Mouse (Mus musculus): ENCODE measurements around the gene Rnf149. TPM values are rescaled to one million over a fixed set of nuclear protein-coding genes. Genes with fewer than 3 reads are reported as not detected.

Gene Rnf149
- polyA plus RNA-seq (2014; fragmentation: Nextera tagmentation; extraction: Ambion mirVana): 30.3 and 33.9 TPM in 2 replicates

- under 1% methylated on average over 47 of the region's 49 CpGs for WGBS
Observed at GRCm38 (mm10) chr1:39577253-39577705, at the start of gene Rnf149. Rnf149 (minus strand) TSS chr1:39577405.

GRCm38 (mm10) chr1:39625491-39625890, 48.3 kb upstream of the Rnf149 start:
- H3K4me3 ChIP-seq (ENCODE audit: low read depth, low read length): no peak overlapping the region
- ATAC-seq (ENCODE audit: low read depth): no peak
- 59% methylated on average over 3 of the region's 3 CpGs for WGBS
- H3K9me3 ChIP-seq (ENCODE audit: control insufficient read depth, low read length): no peaks in the 10 kb centered on the region
- no peak overlapping the region for H3K9ac ChIP-seq (replicated peaks; ENCODE audit: low read depth, low read length)
- no peak overlapping the region for H3K27ac ChIP-seq (ENCODE audit: low read depth, low read length)
- no peaks in the 10 kb centered on the region for H3K27me3 ChIP-seq (ENCODE audit: control insufficient read depth, insufficient read depth, low read length)
- no peaks in the 10 kb centered on the region for H3K4me1 ChIP-seq (ENCODE audit: control insufficient read depth, insufficient read depth, low read length)
- H3K4me2 ChIP-seq (ENCODE audit: low read depth, low read length): no peak overlapping the region
- H3K36me3 ChIP-seq (ENCODE audit: control insufficient read depth, insufficient read depth, low read length): no peaks in the 10 kb centered on the region

More at GRCm38 (mm10) chr1:39577253-39577705, at the start of gene Rnf149:
- no peaks in the 10 kb centered on the region for H3K36me3 ChIP-seq (ENCODE audit: control insufficient read depth, insufficient read depth, low read length)
- H3K9me3 ChIP-seq (ENCODE audit: control insufficient read depth, low read length): no peaks in the 10 kb centered on the region
- no peaks in the 10 kb centered on the region for H3K27me3 ChIP-seq (ENCODE audit: control insufficient read depth, insufficient read depth, low read length)
- H3K4me2 ChIP-seq (ENCODE audit: low read depth, low read length): peak within 1 kb of the TSS; percentile 58
- peak within 1 kb of the TSS; percentile 91 for H3K9ac ChIP-seq (replicated peaks; ENCODE audit: low read depth, low read length)
- H3K4me1 ChIP-seq (ENCODE audit: control insufficient read depth, insufficient read depth, low read length): peaks cover 15% of the 10 kb centered on the region; the same call in 1 of the 2 replicates
- peak within 1 kb of the TSS; percentile 91 for H3K4me3 ChIP-seq (ENCODE audit: low read depth, low read length)
- ATAC-seq (ENCODE audit: low read depth): peak; percentile 95
- H3K27ac ChIP-seq (ENCODE audit: low read depth, low read length): peak within 1 kb of the TSS; percentile 96

- Histone ChIP-seq H3K4me3 (ENCODE audit: low read depth, low read length) (no peak overlapping the region), H3K9ac (replicated peaks; ENCODE audit: low read depth, low read length) (no peak overlapping the region), H3K27me3 (ENCODE audit: control insufficient read depth, insufficient read depth, low read length) (no peaks in the 10 kb centered on the region), H3K4me2 (ENCODE audit: low read depth, low read length) (no peak overlapping the region), H3K36me3 (ENCODE audit: control insufficient read depth, insufficient read depth, low read length) (no peaks in the 10 kb centered on the region), H3K27ac (ENCODE audit: low read depth, low read length) (no peak overlapping the region), H3K9me3 (ENCODE audit: control insufficient read depth, low read length) (no peaks in the 10 kb centered on the region), H3K4me1 (ENCODE audit: control insufficient read depth, insufficient read depth, low read length) (no peaks in the 10 kb centered on the region; the same call in 1 of the 2 replicates)
- WGBS: 63% methylated on average over 1 of the region's 1 CpGs
- ATAC-seq (ENCODE audit: low read depth): no peak
Observed at GRCm38 (mm10) chr1:39623729-39624128, 46.5 kb upstream of the Rnf149 start.

GRCm38 (mm10) chr1:39623106-39623505, 45.9 kb upstream of the Rnf149 start:
- H3K27me3 ChIP-seq (ENCODE audit: control insufficient read depth, insufficient read depth, low read length): no peaks in the 10 kb centered on the region
- no peak overlapping the region for H3K9ac ChIP-seq (replicated peaks; ENCODE audit: low read depth, low read length)
- peaks cover 5% of the 10 kb centered on the region; the same call in 1 of the 2 replicates for H3K4me1 ChIP-seq (ENCODE audit: control insufficient read depth, insufficient read depth, low read length)
- H3K4me3 ChIP-seq (ENCODE audit: low read depth, low read length): no peak overlapping the region
- H3K9me3 ChIP-seq (ENCODE audit: control insufficient read depth, low read length): no peaks in the 10 kb centered on the region
- ATAC-seq (ENCODE audit: low read depth): no peak
- WGBS: 91% methylated on average over 5 of the region's 5 CpGs
- no peak overlapping the region for H3K4me2 ChIP-seq (ENCODE audit: low read depth, low read length)
- no peak overlapping the region for H3K27ac ChIP-seq (ENCODE audit: low read depth, low read length)
- H3K36me3 ChIP-seq (ENCODE audit: control insufficient read depth, insufficient read depth, low read length): no peaks in the 10 kb centered on the region

- no peak overlapping the region for H3K4me2 ChIP-seq (ENCODE audit: low read depth, low read length)
- H3K9ac ChIP-seq (replicated peaks; ENCODE audit: low read depth, low read length): no peak overlapping the region
- WGBS: 12% methylated on average over 8 of the region's 8 CpGs
- no peaks in the 10 kb centered on the region for H3K27me3 ChIP-seq (ENCODE audit: control insufficient read depth, insufficient read depth, low read length)
- no peaks in the 10 kb centered on the region for H3K36me3 ChIP-seq (ENCODE audit: control insufficient read depth, insufficient read depth, low read length)
- H3K9me3 ChIP-seq (ENCODE audit: control insufficient read depth, low read length): no peaks in the 10 kb centered on the region
- ATAC-seq (ENCODE audit: low read depth): peak; percentile 76
- H3K4me3 ChIP-seq (ENCODE audit: low read depth, low read length): no peak overlapping the region
- no peak overlapping the region for H3K27ac ChIP-seq (ENCODE audit: low read depth, low read length)
- H3K4me1 ChIP-seq (ENCODE audit: control insufficient read depth, insufficient read depth, low read length): peaks cover 6% of the 10 kb centered on the region; the same call in 1 of the 2 replicates
Observed at GRCm38 (mm10) chr1:39618524-39618923, 41.3 kb upstream of the Rnf149 start.

GRCm38 (mm10) chr1:39615526-39615925, 38.3 kb upstream of the Rnf149 start:
- WGBS: 74% methylated on average over 6 of the region's 6 CpGs
- Histone ChIP-seq H3K27me3 (ENCODE audit: control insufficient read depth, insufficient read depth, low read length) (no peaks in the 10 kb centered on the region), H3K4me1 (ENCODE audit: control insufficient read depth, insufficient read depth, low read length) (peaks cover 6% of the 10 kb centered on the region; the same call in 1 of the 2 replicates), H3K4me2 (ENCODE audit: low read depth, low read length) (no peak overlapping the region), H3K9me3 (ENCODE audit: control insufficient read depth, low read length) (no peaks in the 10 kb centered on the region), H3K27ac (ENCODE audit: low read depth, low read length) (no peak overlapping the region), H3K9ac (replicated peaks; ENCODE audit: low read depth, low read length) (no peak overlapping the region), H3K36me3 (ENCODE audit: control insufficient read depth, insufficient read depth, low read length) (no peaks in the 10 kb centered on the region), H3K4me3 (ENCODE audit: low read depth, low read length) (no peak overlapping the region)
- ATAC-seq (ENCODE audit: low read depth): no peak

GRCm38 (mm10) chr1:39614462-39615279, 37.5 kb upstream of the Rnf149 start:
- Histone ChIP-seq H3K27me3 (ENCODE audit: control insufficient read depth, insufficient read depth, low read length) (no peaks in the 10 kb centered on the region), H3K36me3 (ENCODE audit: control insufficient read depth, insufficient read depth, low read length) (no peaks in the 10 kb centered on the region), H3K9me3 (ENCODE audit: control insufficient read depth, low read length) (no peaks in the 10 kb centered on the region), H3K4me1 (ENCODE audit: control insufficient read depth, insufficient read depth, low read length) (peaks cover 6% of the 10 kb centered on the region; the same call in 1 of the 2 replicates), H3K27ac (ENCODE audit: low read depth, low read length) (no peak overlapping the region), H3K4me3 (ENCODE audit: low read depth, low read length) (no peak overlapping the region), H3K9ac (replicated peaks; ENCODE audit: low read depth, low read length) (no peak overlapping the region), H3K4me2 (ENCODE audit: low read depth, low read length) (no peak overlapping the region)
- no peak for ATAC-seq (ENCODE audit: low read depth)
- WGBS: 29% methylated on average over 11 of the region's 11 CpGs

- no peaks in the 10 kb centered on the region for H3K27me3 ChIP-seq (ENCODE audit: control insufficient read depth, insufficient read depth, low read length)
- 90% methylated on average over 3 of the region's 3 CpGs for WGBS
- no peak overlapping the region for H3K27ac ChIP-seq (ENCODE audit: low read depth, low read length)
- H3K4me2 ChIP-seq (ENCODE audit: low read depth, low read length): no peak overlapping the region
- no peak overlapping the region for H3K9ac ChIP-seq (replicated peaks; ENCODE audit: low read depth, low read length)
- no peak overlapping the region for H3K4me3 ChIP-seq (ENCODE audit: low read depth, low read length)
- ATAC-seq (ENCODE audit: low read depth): no peak
- peaks cover under 1% of the 10 kb centered on the region; the same call in 1 of the 2 replicates for H3K4me1 ChIP-seq (ENCODE audit: control insufficient read depth, insufficient read depth, low read length)
- H3K36me3 ChIP-seq (ENCODE audit: control insufficient read depth, insufficient read depth, low read length): no peaks in the 10 kb centered on the region
- no peaks in the 10 kb centered on the region for H3K9me3 ChIP-seq (ENCODE audit: control insufficient read depth, low read length)
Observed at GRCm38 (mm10) chr1:39613061-39613460, 35.9 kb upstream of the Rnf149 start.

GRCm38 (mm10) chr1:39612491-39612890, 35.3 kb upstream of the Rnf149 start:
- Histone ChIP-seq H3K4me1 (ENCODE audit: control insufficient read depth, insufficient read depth, low read length) (no peaks in the 10 kb centered on the region), H3K4me3 (ENCODE audit: low read depth, low read length) (no peak overlapping the region), H3K36me3 (ENCODE audit: control insufficient read depth, insufficient read depth, low read length) (no peaks in the 10 kb centered on the region), H3K9ac (replicated peaks; ENCODE audit: low read depth, low read length) (no peak overlapping the region), H3K4me2 (ENCODE audit: low read depth, low read length) (no peak overlapping the region), H3K9me3 (ENCODE audit: control insufficient read depth, low read length) (no peaks in the 10 kb centered on the region), H3K27ac (ENCODE audit: low read depth, low read length) (no peak overlapping the region), H3K27me3 (ENCODE audit: control insufficient read depth, insufficient read depth, low read length) (no peaks in the 10 kb centered on the region)
- ATAC-seq (ENCODE audit: low read depth): no peak
- 82% methylated on average over 5 of the region's 5 CpGs for WGBS

Data from neural tube, embryonic 14.5 days (tissue).